Mouse (Mus musculus) ES-E14 (cell line): ENCODE data around the gene Arhgef39. TPM values are rescaled to one million over a fixed set of nuclear protein-coding genes. Genes with fewer than 3 reads are reported as not detected.

Experiments
- DNase-seq: peaks from one replicate; pipeline ENCODE4 v3.0.0-alpha.2; 2013; ENCODE audit warnings: low read depth, low spot score
- H3K27ac ChIP-seq: 2 replicates; pipeline ENCODE4 v1.5.1; 2012; ENCODE audit warnings: low read depth, mild to moderate bottlenecking, low read length, moderate library complexity, mixed read lengths; ENCODE audit not compliant: poor library complexity, insufficient read depth, severe bottlenecking
- H3K36me3 ChIP-seq: 2 replicates; pipeline ENCODE4 v1.6.1; 2012; ENCODE audit warnings: mild to moderate bottlenecking, low read length, moderate library complexity, mixed read lengths; ENCODE audit not compliant: control insufficient read depth, poor library complexity, insufficient read depth, severe bottlenecking
- H3K4me1 ChIP-seq, 2 experiments: fragments of 150-350 bp in 1 of 2; sonication (generic) in 1 of 2; 2 replicates each; pipeline ENCODE4 v1.6.1; 2012; ENCODE audit warnings: low read length in 2 of 2, mild to moderate bottlenecking in 1 of 2, mixed read lengths in 1 of 2; ENCODE audit not compliant: control insufficient read depth in 2 of 2, insufficient read depth in 2 of 2, poor library complexity in 1 of 2
- H3K4me3 ChIP-seq, 2 experiments: fragments of 150-350 bp in 1 of 2; sonication (generic) in 1 of 2; 2 replicates each; pipeline ENCODE4 v1.5.1; 2012; ENCODE audit warnings: low read length in 2 of 2, low read depth in 1 of 2, mild to moderate bottlenecking in 1 of 2, mixed read lengths in 1 of 2; ENCODE audit not compliant: insufficient read depth in 1 of 2, poor library complexity in 1 of 2, severe bottlenecking in 1 of 2
- H3K9ac ChIP-seq: 2 replicates; pipeline ENCODE4 v1.6.1; 2012; ENCODE audit warnings: low read depth, mild to moderate bottlenecking, low read length, mixed read lengths; ENCODE audit not compliant: poor library complexity, insufficient read depth, severe bottlenecking
- H3K9me3 ChIP-seq: fragments of 150-350 bp; sonication (generic); 2 replicates; pipeline ENCODE4 v1.6.1; 2012; ENCODE audit warnings: low read depth, mild to moderate bottlenecking, low read length; ENCODE audit not compliant: control insufficient read depth, insufficient read depth
- CHD2 ChIP-seq: IDR thresholded peaks from 2 replicates; pipeline ENCODE4 v1.6.1; 2014; ENCODE audit warnings: mild to moderate bottlenecking, low read depth, low read length, inconsistent platforms
- HCFC1 ChIP-seq: IDR thresholded peaks from 2 replicates; pipeline ENCODE4 v1.6.1; 2012; ENCODE audit warnings: low read length, inconsistent platforms, borderline replicate concordance; ENCODE audit not compliant: insufficient read depth
- MAFK ChIP-seq: IDR thresholded peaks from 2 replicates; pipeline ENCODE4 v1.6.1; 2014; ENCODE audit warnings: mild to moderate bottlenecking, low read depth, low read length, inconsistent platforms; ENCODE audit not compliant: insufficient read depth
- ZC3H11A ChIP-seq: IDR thresholded peaks from 2 replicates; pipeline ENCODE4 v1.6.1; 2012; ENCODE audit warnings: low read depth, mild to moderate bottlenecking, inconsistent platforms, low read length, borderline replicate concordance
- ZNF384 ChIP-seq: IDR thresholded peaks from 2 replicates; pipeline ENCODE4 v1.6.1; 2012; ENCODE audit warnings: low read depth, low read length, inconsistent platforms
- in situ Hi-C, 2 experiments: fragments of 600-800 bp; cut with MboI; formaldehyde crosslinking; loops; one replicate each; pipeline ENCODE4 v1.15.1; 2025; ENCODE audit warnings: low sequenced_read_pairs in 2 of 2, inconsistent platforms in 1 of 2; ENCODE audit not compliant: unreplicated experiment in 2 of 2
- total RNA-seq: library from RNA; depleted of rRNA; stranded (reverse); fragments of 300-350 nt; gene quantifications from 2 replicates; pipeline ENCODE4 v1.2.3, GENCODE M21; 2012; rRNA removed

The Arhgef39 gene
- 32.1 and 44.0 TPM in 2 replicates for total RNA-seq

DNA sequence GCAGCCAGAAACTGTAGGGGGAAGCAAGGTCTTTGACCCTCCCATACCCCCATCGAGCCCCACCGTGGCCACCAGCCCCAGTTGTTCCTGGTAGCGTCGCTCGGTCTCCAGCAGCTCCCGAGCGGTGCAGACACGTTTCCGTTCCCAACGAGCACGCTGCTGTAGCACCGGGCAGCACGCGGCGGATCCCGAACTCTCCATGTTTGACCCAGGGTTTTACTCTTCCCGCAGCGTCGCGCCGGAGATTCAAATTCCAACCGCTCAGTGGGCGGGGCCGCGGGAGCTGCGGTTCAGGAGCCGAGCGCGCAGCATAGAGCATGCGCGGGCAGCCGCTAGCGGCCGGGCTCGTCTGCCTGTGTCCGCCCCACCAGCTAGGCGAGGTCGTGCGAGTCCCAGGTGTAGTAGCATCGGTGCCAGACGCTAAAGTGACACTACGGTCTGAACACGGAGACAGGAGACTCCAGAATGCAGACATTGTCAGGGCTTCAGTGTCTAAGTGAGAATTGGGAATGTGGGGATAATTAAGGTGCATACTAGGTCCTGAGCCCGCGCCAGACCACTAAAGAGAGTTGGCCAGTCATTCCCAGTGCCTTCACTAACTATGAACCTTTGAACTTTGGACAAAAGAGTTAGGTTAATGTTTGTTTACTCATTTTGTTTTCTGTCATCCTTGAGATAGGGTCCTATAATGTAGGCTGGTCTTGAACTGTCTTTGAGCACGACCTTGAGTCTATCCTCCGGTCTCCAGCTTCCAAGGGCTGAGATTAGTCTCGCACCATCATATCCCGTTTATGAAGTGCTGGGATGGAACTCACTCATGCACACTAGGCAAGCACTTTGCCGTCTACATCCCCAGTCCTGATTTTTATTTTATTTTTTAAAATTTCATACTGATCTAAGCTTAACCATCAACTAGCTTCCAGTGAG, at the start of gene Arhgef39:
TSS of gene Arhgef39 (minus strand) at position 289 of the 927 bp plus-strand sequence.
- TF ChIP-seq ZC3H11A: no peak
- TF ChIP-seq HCFC1: no peak
- TF ChIP-seq ZNF384: no peak
- no peaks in the 10 kb centered on the region for H3K9me3 ChIP-seq
- H3K4me3 ChIP-seq: peak within 1 kb of the TSS; percentile 70 to 79
- H3K27ac ChIP-seq: 0 out of 2 replicates have a peak within 1 kb of the TSS, but pooled peaks have one; percentile 26
- peaks cover 18% of the 10 kb centered on the region for H3K36me3 ChIP-seq
- H3K4me1 ChIP-seq: peaks cover 0 to 12% of the 10 kb centered on the region in 2 experiments; a peak in 1 of 4 replicates
- peak; percentile 80 for DNase-seq
- H3K9ac ChIP-seq: peak within 1 kb of the TSS; percentile 84
- in situ Hi-C loops: no loop called here

DNA sequence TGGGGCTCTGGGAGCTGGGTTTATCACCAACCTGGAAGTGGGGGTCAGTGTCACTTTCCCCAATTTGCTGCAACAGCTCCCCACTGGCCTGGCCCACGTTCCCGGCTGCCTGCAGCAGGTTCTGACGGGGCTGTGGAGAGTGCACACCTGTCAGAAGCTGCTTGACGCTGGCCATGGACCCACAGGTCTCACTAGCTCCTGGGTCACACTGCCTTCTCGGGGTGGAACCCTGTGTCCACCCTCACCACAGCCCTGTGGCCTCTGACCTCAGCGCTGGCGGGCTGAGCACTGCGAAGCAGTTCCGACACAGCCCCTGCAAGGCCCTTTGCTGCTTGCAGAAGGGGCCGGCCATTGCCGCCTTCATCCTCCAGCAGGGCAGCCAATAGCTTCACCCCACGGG, 49.6 kb upstream of the Arhgef39 start:
- DNase-seq: no peak
- peaks cover 88% of the 10 kb centered on the region for H3K36me3 ChIP-seq
- H3K9ac ChIP-seq: no peak overlapping the region
- H3K27ac ChIP-seq: no peak overlapping the region
- no peaks in the 10 kb centered on the region for H3K4me1 ChIP-seq
- H3K4me3 ChIP-seq: no peak overlapping the region
- TF ChIP-seq MAFK (no peak), CHD2 (no peak), HCFC1 (no peak), ZNF384 (no peak), ZC3H11A (no peak)
- 0 out of 2 replicates have a peak, but pooled peaks cover 3% of the 10 kb centered on the region for H3K9me3 ChIP-seq
- in situ Hi-C loops: no loop called here

DNA sequence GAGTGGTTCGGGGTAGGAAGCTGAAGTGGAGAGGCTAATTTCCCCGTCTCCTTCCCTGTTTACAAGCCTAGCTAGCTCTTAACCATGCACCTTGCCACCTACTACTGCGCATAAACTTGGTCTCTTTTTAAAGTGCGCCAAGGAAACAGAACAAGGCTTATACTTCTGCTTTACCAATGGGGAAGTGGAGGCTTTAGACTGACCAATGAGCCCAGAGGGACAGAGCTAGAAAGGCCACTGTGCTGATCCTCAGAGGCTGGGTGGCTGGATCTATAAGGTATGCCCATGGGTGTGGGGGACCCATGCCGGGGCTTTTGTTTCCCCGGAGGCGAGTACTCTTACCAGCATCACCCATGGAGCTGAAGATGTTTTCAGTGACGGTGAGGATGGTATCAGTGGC, 47.7 kb upstream of the Arhgef39 start:
- no peak overlapping the region for H3K4me3 ChIP-seq
- H3K27ac ChIP-seq: no peak overlapping the region
- TF ChIP-seq CHD2 (no peak), ZNF384 (no peak), HCFC1 (no peak), ZC3H11A (no peak), MAFK (no peak)
- H3K4me1 ChIP-seq: no peaks in the 10 kb centered on the region
- no peak overlapping the region for H3K9ac ChIP-seq
- DNase-seq: no peak
- in situ Hi-C loops: no loop called here
- peaks cover 6% of the 10 kb centered on the region for H3K9me3 ChIP-seq
- H3K36me3 ChIP-seq: peaks cover 90% of the 10 kb centered on the region

DNA sequence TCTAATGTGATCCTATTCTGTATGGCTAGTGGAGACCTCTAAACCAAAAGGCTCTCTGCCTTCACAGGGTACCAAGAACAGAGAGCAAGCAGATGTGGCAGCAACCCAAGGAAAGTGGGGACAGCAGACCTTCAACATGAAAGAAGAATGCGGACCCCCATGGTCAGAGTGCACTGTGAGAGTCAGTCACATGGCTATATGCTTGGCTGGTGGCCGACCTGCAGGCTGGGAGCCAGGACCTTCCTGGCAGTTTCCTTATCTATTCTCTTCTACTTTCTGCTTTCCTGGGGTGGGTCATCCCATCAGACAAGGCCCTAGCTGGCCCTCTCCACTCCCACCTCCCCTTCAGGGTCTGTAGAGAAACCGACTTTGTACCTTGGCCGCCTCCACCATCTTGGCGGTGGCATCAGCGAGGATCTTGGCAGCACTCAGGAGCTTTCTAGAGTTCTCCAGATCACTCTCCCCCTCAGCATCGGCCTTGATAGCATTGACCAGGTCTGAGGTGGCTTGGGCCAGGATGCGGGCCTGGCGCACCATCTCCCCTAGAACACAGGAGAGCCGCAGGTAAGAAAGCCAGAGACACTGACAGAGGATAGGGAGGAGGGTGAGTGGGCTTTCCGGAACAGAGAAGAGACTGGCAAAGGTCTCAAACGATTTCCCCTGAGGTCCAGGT, 47.0 kb upstream of the Arhgef39 start:
- TF ChIP-seq MAFK: no peak
- TF ChIP-seq ZC3H11A: no peak
- no peak for TF ChIP-seq ZNF384
- TF ChIP-seq CHD2: no peak
- TF ChIP-seq HCFC1: no peak
- in situ Hi-C loops: no loop called here
- Histone ChIP-seq H3K36me3 (peaks cover 97% of the 10 kb centered on the region), H3K9me3 (peaks cover 11% of the 10 kb centered on the region), H3K4me1 (no peaks in the 10 kb centered on the region), H3K27ac (no peak overlapping the region), H3K4me3 (no peak overlapping the region), H3K9ac (no peak overlapping the region)
- no peak for DNase-seq
